Mouse (Mus musculus) thymus, adult 2 months (tissue): ENCODE results near the gene Cntrob. TPM values are rescaled to one million over a fixed set of nuclear protein-coding genes. Genes with fewer than 3 reads are reported as not detected.

ENCODE experiments used
- DNase-seq: peaks from one replicate; pipeline ENCODE4 v3.0.0; 2021
- H3K27ac ChIP-seq: fragments of 200-500 bp; 2 replicates; pipeline ENCODE4 v1.5.1; 2012; ENCODE audit warnings: low read length, control low read depth; ENCODE audit not compliant: control insufficient read depth, insufficient read depth
- H3K27me3 ChIP-seq: fragments of 200-500 bp; 2 replicates; pipeline ENCODE4 v1.6.1; 2012; ENCODE audit warnings: mild to moderate bottlenecking, low read length, moderate library complexity, mixed read lengths; ENCODE audit not compliant: control insufficient read depth, insufficient read depth
- H3K36me3 ChIP-seq: fragments of 200-500 bp; 2 replicates; pipeline ENCODE4 v1.6.1; 2012; ENCODE audit warnings: mild to moderate bottlenecking, low read length, moderate library complexity; ENCODE audit not compliant: control insufficient read depth, insufficient read depth
- H3K4me1 ChIP-seq: fragments of 200-500 bp; replicated peaks from 2 replicates; pipeline ENCODE4 v1.6.1; 2012; ENCODE audit warnings: low read length; ENCODE audit not compliant: control insufficient read depth, insufficient read depth
- H3K4me3 ChIP-seq: fragments of 200-500 bp; 2 replicates; pipeline ENCODE4 v1.5.1; 2012; ENCODE audit warnings: mild to moderate bottlenecking, low read length, control low read depth, moderate library complexity; ENCODE audit not compliant: control insufficient read depth, insufficient read depth
- CTCF ChIP-seq: fragments of 200-500 bp; IDR thresholded peaks from 2 replicates; pipeline ENCODE4 v1.5.1; 2012; ENCODE audit warnings: mild to moderate bottlenecking, control low read depth, low read length, moderate library complexity, borderline replicate concordance; ENCODE audit not compliant: control insufficient read depth, poor library complexity, insufficient read depth; ENCODE audit errors: extremely low read depth
- POLR2A ChIP-seq: fragments of 200-500 bp; IDR thresholded peaks from 2 replicates; pipeline ENCODE4 v1.6.1; 2012; ENCODE audit warnings: mild to moderate bottlenecking, low read length, control low read depth, moderate library complexity; ENCODE audit not compliant: control insufficient read depth, poor library complexity, insufficient read depth; ENCODE audit errors: extremely low read depth
- WGBS: fragments of 180-500 bp; shearing (Covaris S2); methylation state at CpG from one replicate; pipeline ENCODE4 v1.1.7; 2018; 5-methylcytosine and 5-hydroxymethylcytosine counted together
- polyA plus RNA-seq: library from polyadenylated mRNA; depleted of rRNA; stranded (reverse); fragments of >200 nt; gene quantifications from 2 replicates; pipeline ENCODE4 v1.2.3, GENCODE M21; 2012

Gene Cntrob
- polyA plus RNA-seq, 1 experiment = 41.5 TPM

- Histone ChIP-seq H3K27me3 (no peaks in the 10 kb centered on the region), H3K27ac (peak overlapping the region; percentile 42; the same call in 1 of the 2 replicates), H3K36me3 (peaks cover 10% of the 10 kb centered on the region; the same call in 1 of the 2 replicates), H3K4me3 (peak overlapping the region; percentile 44; the same call in 1 of the 2 replicates), H3K4me1 (peaks cover 35% of the 10 kb centered on the region)
- WGBS = 42% methylated on average over 6 of the region's 6 CpGs
- TF ChIP-seq CTCF (no peak), POLR2A (no peak)
- no peak for DNase-seq
These were observed 42.1 kb upstream of the Cntrob start for GRCm38 (mm10) chr11:69365722-69366121.

GRCm38 (mm10) chr11:69364910-69365309 is 41.3 kb upstream of the Cntrob start:
- Histone ChIP-seq H3K36me3 (peaks cover 17% of the 10 kb centered on the region), H3K4me3 (no peak overlapping the region), H3K4me1 (peaks cover 34% of the 10 kb centered on the region), H3K27ac (no peak overlapping the region), H3K27me3 (no peaks in the 10 kb centered on the region)
- TF ChIP-seq CTCF (no peak), POLR2A (no peak)
- 22% methylated on average over 6 of the region's 6 CpGs for WGBS
- no peak for DNase-seq

DNA sequence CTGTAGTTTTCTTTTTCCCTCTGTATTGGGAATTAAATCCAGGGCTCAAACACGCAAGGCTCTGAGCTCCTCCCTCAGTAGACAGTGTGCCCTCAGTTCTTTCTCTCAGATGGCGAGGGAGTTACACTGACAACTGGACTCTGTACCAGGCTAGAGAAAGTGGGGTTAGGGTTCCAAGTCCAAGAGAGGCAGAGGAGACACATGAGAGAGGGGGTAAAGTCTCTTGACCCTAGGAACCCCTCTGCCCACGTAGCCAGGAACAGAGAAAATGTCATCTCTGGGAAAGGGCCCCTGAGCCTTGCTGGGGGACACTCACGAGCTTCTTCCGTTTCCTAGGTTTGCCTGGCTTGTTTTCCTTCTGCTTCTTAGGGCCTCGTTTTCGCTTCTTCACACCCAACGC is 40.8 kb upstream of the Cntrob start:
- H3K36me3 ChIP-seq = peaks cover 22% of the 10 kb centered on the region
- H3K27me3 ChIP-seq = no peaks in the 10 kb centered on the region
- no peak overlapping the region for H3K4me3 ChIP-seq
- H3K4me1 ChIP-seq = peaks cover 34% of the 10 kb centered on the region
- H3K27ac ChIP-seq = no peak overlapping the region; the same call in 1 of the 2 replicates
- TF ChIP-seq CTCF (no peak), POLR2A (no peak)
- no peak for DNase-seq
- WGBS = 79% methylated on average over 8 of the region's 8 CpGs

- Histone ChIP-seq H3K4me3 (no peak overlapping the region), H3K36me3 (peaks cover 41% of the 10 kb centered on the region), H3K27ac (no peak overlapping the region), H3K27me3 (no peaks in the 10 kb centered on the region), H3K4me1 (peaks cover 24% of the 10 kb centered on the region)
- TF ChIP-seq POLR2A (no peak), CTCF (no peak)
- WGBS = 98% methylated on average over 2 of the region's 2 CpGs
- DNase-seq = no peak
These were observed 38.9 kb upstream of the Cntrob start for GRCm38 (mm10) chr11:69362479-69362878.

- 62% methylated on average over 7 of the region's 7 CpGs for WGBS
- TF ChIP-seq POLR2A (no peak), CTCF (no peak)
- peaks cover 45% of the 10 kb centered on the region for H3K36me3 ChIP-seq
These were observed 38.4 kb upstream of the Cntrob start for GRCm38 (mm10) chr11:69362021-69362420.

DNA sequence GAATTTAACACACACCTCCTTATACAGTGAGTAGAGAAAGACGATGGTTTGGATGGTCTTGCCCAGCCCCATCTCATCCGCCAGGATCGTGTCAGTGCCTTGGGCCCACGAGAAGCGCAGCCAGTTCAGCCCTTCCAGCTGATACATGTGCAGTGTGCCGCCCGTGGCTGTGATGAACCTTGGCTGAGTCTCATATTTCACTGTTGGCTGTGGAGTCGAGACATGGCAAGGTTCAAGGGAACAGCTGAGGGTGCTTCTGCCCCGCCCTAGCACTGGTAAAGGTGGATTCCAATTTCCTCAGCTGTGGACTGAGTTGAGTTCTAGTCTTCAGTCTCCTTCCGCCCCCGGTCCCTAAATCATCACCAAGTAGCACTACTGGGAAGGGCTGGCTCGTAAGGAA is 34.1 kb upstream of the Cntrob start:
- WGBS = 97% methylated on average over 12 of the region's 12 CpGs

More at GRCm38 (mm10) chr11:69362021-69362420, 38.4 kb upstream of the Cntrob start:
- Histone ChIP-seq H3K27ac (no peak overlapping the region), H3K4me3 (no peak overlapping the region), H3K4me1 (peaks cover 20% of the 10 kb centered on the region), H3K27me3 (no peaks in the 10 kb centered on the region)
- no peak for DNase-seq

GRCm38 (mm10) chr11:69356544-69356943 is 33.0 kb upstream of the Cntrob start:
- Histone ChIP-seq H3K4me3 (no peak overlapping the region), H3K36me3 (peaks cover 70% of the 10 kb centered on the region)
- no peak for TF ChIP-seq CTCF
- no peak for TF ChIP-seq POLR2A

More for the DNA sequence above, 34.1 kb upstream of the Cntrob start:
- Histone ChIP-seq H3K4me1 (0 out of 2 replicates have a peak, but pooled peaks cover 4% of the 10 kb centered on the region), H3K27me3 (no peaks in the 10 kb centered on the region), H3K36me3 (peaks cover 69% of the 10 kb centered on the region), H3K4me3 (no peak overlapping the region), H3K27ac (no peak overlapping the region)
- TF ChIP-seq POLR2A (no peak), CTCF (no peak)
- DNase-seq = no peak

More at GRCm38 (mm10) chr11:69356544-69356943, 33.0 kb upstream of the Cntrob start:
- H3K27me3 ChIP-seq = no peaks in the 10 kb centered on the region
- DNase-seq = no peak
- WGBS = 96% methylated on average over 5 of the region's 5 CpGs
- no peak overlapping the region for H3K27ac ChIP-seq
- no peaks in the 10 kb centered on the region for H3K4me1 ChIP-seq
